Mouse (Mus musculus) CH12.LX (cell line): ENCODE measurements around the gene Lad1.

Experiments
- CTCF ChIP-seq, 2 experiments: IDR thresholded peaks in 1 of 2; conservative IDR thresholded peaks in 1 of 2; 2 replicates each; pipeline ENCODE4 v1.5.1; 2011 to 2012; ENCODE audit warnings: low read depth in 2 of 2, low read length in 2 of 2, improper control_type of control experiment in 1 of 2, inconsistent platforms in 1 of 2, mild to moderate bottlenecking in 1 of 2, moderate library complexity in 1 of 2
- ELF1 ChIP-seq: IDR thresholded peaks from 2 replicates; pipeline ENCODE4 v1.6.1; 2014; ENCODE audit warnings: low read depth, mild to moderate bottlenecking, inconsistent platforms, low read length, improper control_type of control experiment
- EP300 ChIP-seq: IDR thresholded peaks from 2 replicates; pipeline ENCODE4 v1.6.1; 2011; ENCODE audit warnings: low read length, improper control_type of control experiment
- JUND ChIP-seq: conservative IDR thresholded peaks from 2 replicates; pipeline ENCODE4 v1.6.1; 2011; ENCODE audit warnings: low read depth, low read length, improper control_type of control experiment
- MAFK ChIP-seq: IDR thresholded peaks from 2 replicates; pipeline ENCODE4 v1.6.1; 2011; ENCODE audit warnings: low read length, improper control_type of control experiment; ENCODE audit not compliant: insufficient replicate concordance
- MAX ChIP-seq: IDR thresholded peaks from 2 replicates; pipeline ENCODE4 v1.6.1; 2011; ENCODE audit warnings: low read length, improper control_type of control experiment
- MAZ ChIP-seq: IDR thresholded peaks from 2 replicates; pipeline ENCODE4 v1.6.1; 2012; ENCODE audit warnings: low read depth, mild to moderate bottlenecking, inconsistent platforms, low read length, improper control_type of control experiment, moderate library complexity
- MEF2A ChIP-seq: IDR thresholded peaks from 2 replicates; pipeline ENCODE4 v1.6.1; 2014; ENCODE audit warnings: low read depth, mild to moderate bottlenecking, inconsistent platforms, low read length, improper control_type of control experiment, borderline replicate concordance
- POLR2A ChIP-seq: IDR thresholded peaks from 2 replicates; pipeline ENCODE4 v1.6.1; 2011; ENCODE audit warnings: low read depth, mild to moderate bottlenecking, improper control_type of control experiment, low read length
- SMC3 ChIP-seq: IDR thresholded peaks from 2 replicates; pipeline ENCODE4 v1.6.1; 2011; ENCODE audit warnings: low read depth, low read length, improper control_type of control experiment
- ZC3H11A ChIP-seq: IDR thresholded peaks from 2 replicates; pipeline ENCODE4 v1.6.1; 2012; ENCODE audit warnings: low read depth, mild to moderate bottlenecking, inconsistent platforms, low read length, improper control_type of control experiment
- ZNF384 ChIP-seq: IDR thresholded peaks from 2 replicates; pipeline ENCODE4 v1.6.1; 2012; ENCODE audit warnings: low read depth, low read length, improper control_type of control experiment, inconsistent platforms

- TF ChIP-seq MAFK: no peak
- peak; percentile 98 for TF ChIP-seq SMC3
- TF ChIP-seq EP300: no peak
- TF ChIP-seq CTCF (conservative IDR thresholded peaks at IDR 0.05 in 1 of 2, IDR thresholded peaks at IDR 0.05 in 1 of 2; ENCODE audit: low read depth in 2 of 2, low read length in 2 of 2): peak; percentile 65 to 97
- TF ChIP-seq POLR2A: no peak
- TF ChIP-seq ELF1: no peak
- TF ChIP-seq ZNF384: no peak
- no peak for TF ChIP-seq MAX
- TF ChIP-seq MEF2A: no peak
- no peak for TF ChIP-seq MAZ
- TF ChIP-seq JUND: no peak
- peak; percentile 77 for TF ChIP-seq ZC3H11A
Observed at GRCm38 (mm10) chr1:135781220-135781619, 37.2 kb upstream of the Lad1 start.
